Comparison of ENCODE assay signal across 8 mouse cellular contexts in the genomic region with DNA sequence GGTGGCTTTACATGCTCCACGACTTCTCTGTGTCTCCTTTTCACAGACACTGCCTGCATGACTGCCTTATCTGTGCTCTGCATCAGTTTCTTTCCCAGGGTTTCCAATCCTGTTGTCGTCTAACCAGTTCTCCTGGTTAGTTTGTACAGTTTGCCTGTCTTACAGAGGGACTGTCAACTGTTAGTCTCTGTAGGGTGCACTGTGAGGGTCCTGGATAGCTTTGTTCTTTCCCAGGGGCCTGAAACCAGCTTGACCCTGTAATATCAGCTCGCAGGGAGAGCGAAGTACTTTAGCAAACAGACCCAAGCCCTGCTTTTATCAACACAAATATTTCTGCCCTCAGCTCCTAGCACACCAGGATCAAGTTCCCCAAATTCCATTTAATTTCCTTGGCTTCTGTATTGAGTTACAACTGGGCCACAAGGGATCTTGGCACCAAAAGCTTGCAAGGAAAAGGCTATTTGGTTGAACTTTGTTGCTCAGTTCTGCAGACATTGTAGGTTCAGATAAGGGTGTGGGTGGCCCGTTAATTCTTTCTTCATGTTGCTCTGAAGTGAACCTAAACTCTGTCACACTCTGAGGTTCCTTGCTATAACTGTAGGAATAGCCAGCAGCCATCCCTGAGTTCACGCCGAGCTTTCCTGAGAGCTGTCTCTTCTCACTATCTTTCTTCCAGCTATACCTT. TPM values are rescaled to one million over a fixed set of nuclear protein-coding genes. Genes with fewer than 3 reads are reported as not detected.
A peak's percentile ranks its signal among the peaks of the same experiment; 100 is the strongest.
DNase-seq lines count a peak whose midpoint lies in the region; ATAC-seq and TF ChIP-seq lines count a peak whose summit lies in the region.
"Had no signal": no experiment of that assay in that cellular context is flagged by ENCODE, and none has a peak within 500 bp of the region (broad histone marks: within the 10 kb centered on the region; RNA-seq: fewer than 3 reads in every experiment).

No protein-coding gene starts in this region.

- H3K4me3 ChIP-seq in embryonic fibroblast, embryonic 13.5 days (ENCODE audit: insufficient read depth, low read length): no peak overlapping the region
- no peak overlapping the region for H3K4me3 ChIP-seq in limb, embryonic 14.5 days (replicated peaks; ENCODE audit: low read length)
- H3K4me3 ChIP-seq in midbrain, embryonic 10.5 days: no peak overlapping the region

- no peak overlapping the region for H3K4me2 ChIP-seq in limb, embryonic 14.5 days (replicated peaks; ENCODE audit: low read depth, low read length, severe bottlenecking)

- peaks cover 9% of the 10 kb centered on the region for H3K4me1 ChIP-seq in embryonic fibroblast, embryonic 13.5 days (ENCODE audit: control insufficient read depth, insufficient read depth, low read length)
- H3K4me1 ChIP-seq in limb, embryonic 14.5 days (ENCODE audit: control insufficient read depth, insufficient read depth, low read length): peaks cover 4% of the 10 kb centered on the region; the same call in 1 of the 2 replicates
- no peaks in the 10 kb centered on the region for H3K4me1 ChIP-seq in midbrain, embryonic 10.5 days

- no peaks in the 10 kb centered on the region for H3K27me3 ChIP-seq in limb, embryonic 14.5 days (ENCODE audit: control insufficient read depth, insufficient read depth, low read length)
- no peaks in the 10 kb centered on the region for H3K27me3 ChIP-seq in midbrain, embryonic 10.5 days (ENCODE audit: low read depth, poor library complexity, severe bottlenecking)

- H3K9ac ChIP-seq in limb, embryonic 14.5 days (ENCODE audit: low read depth, low read length, severe bottlenecking): no peak overlapping the region

- TF ChIP-seq POLR2A in embryonic fibroblast, embryonic 13.5 days (IDR thresholded peaks at IDR 0.05; ENCODE audit: low read depth, low read length): no peak
- TF ChIP-seq POLR2A in limb, embryonic 14.5 days (IDR thresholded peaks at IDR 0.05; ENCODE audit: borderline replicate concordance, extremely low read depth, insufficient read depth, insufficient read length): no peak

- H3K9me3 ChIP-seq in limb, embryonic 14.5 days (ENCODE audit: control insufficient read depth, low read length): no peaks in the 10 kb centered on the region
- H3K9me3 ChIP-seq in midbrain, embryonic 10.5 days (replicated peaks): no peaks in the 10 kb centered on the region

- no peak for TF ChIP-seq CTCF in embryonic fibroblast, embryonic 13.5 days (IDR thresholded peaks at IDR 0.05; ENCODE audit: borderline replicate concordance, insufficient read depth, low read length)

- no peak for ATAC-seq in limb, embryonic 14.5 days (ENCODE audit: low FRiP score, low read depth)

- peak overlapping the region; percentile 60; the same call in 1 of the 2 replicates for H3K27ac ChIP-seq in embryonic fibroblast, embryonic 13.5 days (ENCODE audit: insufficient read depth, low read length)
- H3K27ac ChIP-seq in limb, embryonic 14.5 days (replicated peaks; ENCODE audit: low read depth, low read length): no peak overlapping the region
- no peak overlapping the region for H3K27ac ChIP-seq in midbrain, embryonic 10.5 days (replicated peaks)

- WGBS in limb, embryonic 14.5 days: 54% methylated on average over 7 of the region's 7 CpGs
- WGBS in midbrain, embryonic 10.5 days: 65% methylated on average over 7 of the region's 7 CpGs

- peak; percentile 30 for DNase-seq in kidney, adult 11 months
- no peak for DNase-seq in kidney, postnatal 36 days
- peak; percentile 28 for DNase-seq in embryo, embryonic 10.5 days (ENCODE audit: low spot score)
- peak; percentile 11 for DNase-seq in limb, embryonic 14.5 days (ENCODE audit: low spot score)
- no peak for DNase-seq in midbrain, embryonic 10.5 days (ENCODE audit: low spot score)
- no peak for DNase-seq in spleen, postnatal 14 days (ENCODE audit: low spot score in 2 of 2)

- H3K36me3 ChIP-seq in limb, embryonic 14.5 days (ENCODE audit: control insufficient read depth, insufficient read depth, low read length): no peaks in the 10 kb centered on the region
- H3K36me3 ChIP-seq in midbrain, embryonic 10.5 days: no peaks in the 10 kb centered on the region

RNA-seq across cellular contexts. Expression of a gene that starts 5.5 kb away (rescaled TPM):
- 1.1 and 4.3 TPM in 2 replicates for polyA plus RNA-seq in embryonic fibroblast, embryonic 13.5 days (2011; ENCODE audit: insufficient read length, low read depth, missing spikeins)
- polyA plus RNA-seq in limb, embryonic 14.5 days (2012; rRNA removed): 0.34 and 0.46 TPM in 2 replicates
- polyA plus RNA-seq in limb, embryonic 14.5 days (2014; fragmentation: Nextera tagmentation; extraction: Ambion mirVana): 0.29 and 0.46 TPM in 2 replicates
- not detected in 2 replicates for polyA plus RNA-seq in midbrain, embryonic 10.5 days (2016; fragmentation: Nextera tagmentation; extraction: Ambion mirVana)
- polyA plus RNA-seq: heart, embryonic 14.5 days had no signal

RNA-seq across cellular contexts. Expression of a gene that starts 50.6 kb away (rescaled TPM):
- 0.62 TPM in 1 of 2 replicates, not detected in the other for polyA plus RNA-seq in embryonic fibroblast, embryonic 13.5 days (2011; ENCODE audit: insufficient read length, low read depth, missing spikeins)
- polyA plus RNA-seq in limb, embryonic 14.5 days (2012; rRNA removed): 1.4 and 1.6 TPM in 2 replicates
- 1.1 and 2.2 TPM in 2 replicates for polyA plus RNA-seq in limb, embryonic 14.5 days (2014; fragmentation: Nextera tagmentation; extraction: Ambion mirVana)
- polyA plus RNA-seq in midbrain, embryonic 10.5 days (2016; fragmentation: Nextera tagmentation; extraction: Ambion mirVana): 0.09 and 0.47 TPM in 2 replicates

RNA-seq across cellular contexts. Expression of a gene that starts 57.6 kb away (rescaled TPM):
- polyA plus RNA-seq in embryonic fibroblast, embryonic 13.5 days (2011; ENCODE audit: insufficient read length, low read depth, missing spikeins): 952 and 959 TPM in 2 replicates
- polyA plus RNA-seq in limb, embryonic 14.5 days (2012; rRNA removed): 366 and 528 TPM in 2 replicates
- polyA plus RNA-seq in limb, embryonic 14.5 days (2014; fragmentation: Nextera tagmentation; extraction: Ambion mirVana): 91.7 and 98.9 TPM in 2 replicates
- polyA plus RNA-seq in midbrain, embryonic 10.5 days (2016; fragmentation: Nextera tagmentation; extraction: Ambion mirVana): 8.5 and 11.3 TPM in 2 replicates

Comparison
In these comparisons a context has a peak if more than half of its experiments do, and no peak if none do; other contexts are left out.
1. DNase-seq: peak in kidney, adult 11 months (single experiment), embryo, embryonic 10.5 days (single experiment) and limb, embryonic 14.5 days (single experiment); none in kidney, postnatal 36 days (0 of 2), midbrain, embryonic 10.5 days (single experiment) and spleen, postnatal 14 days (0 of 2).